Mouse (Mus musculus) megakaryocyte, embryonic 14.5 days (primary cell): Measurements from ENCODE around the gene Csrp1.

Experiments used
- FLI1 ChIP-seq: IDR thresholded peaks from 2 replicates; pipeline ENCODE4 v1.6.1; 2012; ENCODE audit warnings: low read length, inconsistent platforms, mixed read lengths
- GATA1 ChIP-seq: IDR thresholded peaks from 3 replicates; pipeline ENCODE4 v1.6.1; 2012; ENCODE audit warnings: mixed read lengths, low read length, inconsistent platforms, borderline replicate concordance

GRCm38 (mm10) chr1:135681122-135681521 lies 38.7 kb upstream of the Csrp1 start:
- TF ChIP-seq GATA1, result no peak
- no peak for TF ChIP-seq FLI1
